In the genomic region with DNA sequence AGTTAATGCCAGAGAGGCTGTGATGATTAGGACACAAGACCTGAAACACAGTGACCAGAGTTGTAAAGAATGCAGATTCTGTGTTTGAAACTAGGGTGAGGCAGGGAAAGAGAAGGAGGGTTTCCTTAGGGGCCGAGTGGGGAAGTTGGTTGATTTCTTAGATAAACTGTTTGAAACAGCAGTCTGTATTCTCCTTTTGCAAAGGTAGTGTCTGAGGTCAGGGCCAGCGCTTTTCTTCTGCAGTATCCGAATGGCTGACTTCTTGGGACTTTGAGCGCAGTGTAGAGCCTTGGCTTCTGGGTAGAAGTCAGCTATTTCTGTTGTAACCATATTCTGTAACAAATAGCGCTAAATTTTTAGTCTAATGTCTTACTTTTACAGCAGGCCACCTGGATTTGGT, we compare ENCODE assay signal across 31 mouse cellular contexts.
"Had no signal": no experiment of that assay in that cellular context is flagged by ENCODE, and none has a peak within 500 bp of the region (broad histone marks: within the 10 kb centered on the region; RNA-seq: fewer than 3 reads in every experiment).

No protein-coding gene starts in this region.

- ATAC-seq: liver, embryonic 12.5 days; liver, postnatal 0 days; lung, postnatal 0 days; midbrain, embryonic 13.5 days; midbrain, embryonic 15.5 days had no signal

- H3K27ac ChIP-seq: limb, embryonic 10.5 days; limb, embryonic 12.5 days; limb, embryonic 13.5 days; limb, embryonic 15.5 days; liver, embryonic 12.5 days; liver, embryonic 13.5 days; liver, embryonic 14.5 days; liver, embryonic 15.5 days; lung, embryonic 15.5 days; macrophage; midbrain, embryonic 12.5 days; midbrain, embryonic 13.5 days; midbrain, embryonic 15.5 days; neural tube, embryonic 12.5 days; neural tube, embryonic 13.5 days had no signal

- H3K9me3 ChIP-seq: limb, embryonic 10.5 days; limb, embryonic 15.5 days; liver, embryonic 12.5 days; liver, embryonic 13.5 days; liver, embryonic 15.5 days; lung, embryonic 15.5 days; midbrain, embryonic 13.5 days; midbrain, embryonic 15.5 days; neural tube, embryonic 12.5 days; neural tube, embryonic 13.5 days had no signal

- H3K4me3 ChIP-seq: limb, embryonic 10.5 days; limb, embryonic 12.5 days; limb, embryonic 13.5 days; limb, embryonic 15.5 days; liver, embryonic 12.5 days; liver, embryonic 13.5 days; liver, embryonic 15.5 days; lung, embryonic 15.5 days; megakaryocyte, embryonic 14.5 days; midbrain, embryonic 12.5 days; midbrain, embryonic 13.5 days; midbrain, embryonic 15.5 days; myocyte; neural tube, embryonic 12.5 days; neural tube, embryonic 13.5 days had no signal

- H3K27me3 ChIP-seq: limb, embryonic 12.5 days; limb, embryonic 13.5 days; limb, embryonic 15.5 days; liver, embryonic 15.5 days; lung, embryonic 15.5 days; midbrain, embryonic 12.5 days; midbrain, embryonic 13.5 days; midbrain, embryonic 15.5 days; neural tube, embryonic 12.5 days; neural tube, embryonic 13.5 days had no signal

- H3K4me1 ChIP-seq: liver, embryonic 12.5 days; midbrain, embryonic 15.5 days; neural tube, embryonic 12.5 days had no signal

- H3K4me2 ChIP-seq: limb, embryonic 12.5 days; limb, embryonic 13.5 days; limb, embryonic 15.5 days; liver, embryonic 11.5 days; liver, embryonic 12.5 days; liver, embryonic 13.5 days; liver, embryonic 15.5 days; lung, embryonic 14.5 days; lung, embryonic 15.5 days; midbrain, embryonic 11.5 days; midbrain, embryonic 12.5 days; midbrain, embryonic 13.5 days; midbrain, embryonic 15.5 days; neural tube, embryonic 12.5 days; neural tube, embryonic 13.5 days had no signal

- H3K36me3 ChIP-seq: limb, embryonic 10.5 days; limb, embryonic 12.5 days; limb, embryonic 13.5 days; limb, embryonic 15.5 days; liver, embryonic 12.5 days; liver, embryonic 13.5 days; liver, embryonic 15.5 days; lung, embryonic 15.5 days; midbrain, embryonic 12.5 days; midbrain, embryonic 13.5 days; midbrain, embryonic 15.5 days; neural tube, embryonic 12.5 days; neural tube, embryonic 13.5 days had no signal

- H3K9ac ChIP-seq: limb, embryonic 12.5 days; limb, embryonic 13.5 days; limb, embryonic 15.5 days; liver, embryonic 12.5 days; liver, embryonic 13.5 days; liver, embryonic 14.5 days; liver, embryonic 15.5 days; liver, postnatal 0 days; lung, embryonic 14.5 days; lung, embryonic 15.5 days; midbrain, embryonic 12.5 days; midbrain, embryonic 13.5 days; midbrain, embryonic 15.5 days; neural tube, embryonic 12.5 days; neural tube, embryonic 13.5 days had no signal

- DNase-seq: left cerebral cortex, postnatal 4 days; liver; liver, embryonic 13.5 days; liver, postnatal 0 days; lung, adult 18-20 months; lung, adult 2 months; lung, embryonic 14.5 days; lung, postnatal 10 days; lung, postnatal 14 days; lung, postnatal 36 days; lung, postnatal 4 days; midbrain, embryonic 14.5 days had no signal
